Comparison of ENCODE assay signal across 8 mouse cellular contexts in genomic region chrX:155215501-155216248, GRCm38 (mm10). TPM values are rescaled to one million over a fixed set of nuclear protein-coding genes. Genes with fewer than 3 reads are reported as not detected.
DNase-seq lines count a peak whose midpoint lies in the region; ATAC-seq and TF ChIP-seq lines count a peak whose summit lies in the region.

No protein-coding gene starts in this region.

- no peaks in the 10 kb centered on the region; a peak in 1 of 4 replicates for H3K4me1 ChIP-seq in CH12.LX (ENCODE audit: control insufficient read depth in 1 of 2, insufficient read depth in 2 of 2)
- no peaks in the 10 kb centered on the region for H3K4me1 ChIP-seq in embryonic facial prominence, embryonic 11.5 days (ENCODE audit: control insufficient read depth, insufficient read depth, low read length)
- no peaks in the 10 kb centered on the region for H3K4me1 ChIP-seq in heart, embryonic 11.5 days (ENCODE audit: control insufficient read depth, insufficient read depth, low read length)
- H3K4me1 ChIP-seq in small intestine, adult 2 months (ENCODE audit: control insufficient read depth, insufficient read depth, insufficient read length, low read length) = no peaks in the 10 kb centered on the region

- no peaks in the 10 kb centered on the region for H3K9me3 ChIP-seq in CH12.LX (replicated peaks; ENCODE audit: low read length)
- H3K9me3 ChIP-seq in embryonic facial prominence, embryonic 11.5 days (replicated peaks; ENCODE audit: control insufficient read depth, low read length) = no peaks in the 10 kb centered on the region
- H3K9me3 ChIP-seq in heart, embryonic 11.5 days (replicated peaks; ENCODE audit: control insufficient read depth, low read length) = no peaks in the 10 kb centered on the region

- WGBS in embryonic facial prominence, embryonic 11.5 days = 26% methylated on average over 22 of the region's 24 CpGs
- 26% methylated on average over 23 of the region's 24 CpGs for WGBS in heart, embryonic 11.5 days (ENCODE audit: insufficient replicate concordance)
- WGBS in small intestine, adult 2 months = 10% methylated on average over 21 of the region's 24 CpGs

- in situ Hi-C loops in CH12.LX (cut with MboI; ENCODE audit: low pct_ligation_motif_present, low pct_unique_long_range_greater_than_20kb, low sequenced_read_pairs) = no loop called here

- peak overlapping the region; percentile 76 for H3K27ac ChIP-seq in CH12.LX (ENCODE audit: insufficient read depth, low read depth)
- no peak overlapping the region for H3K27ac ChIP-seq in embryonic facial prominence, embryonic 11.5 days (replicated peaks; ENCODE audit: low read depth, low read length)
- H3K27ac ChIP-seq in heart, embryonic 11.5 days (ENCODE audit: low read depth, low read length) = 0 out of 2 replicates have a peak overlapping the region, but pooled peaks have one; percentile 46
- peak overlapping the region; percentile 100 for H3K27ac ChIP-seq in small intestine, adult 2 months (ENCODE audit: insufficient read depth, low read depth, low read length)

- TF ChIP-seq POLR2A in CH12.LX (IDR thresholded peaks at IDR 0.05; ENCODE audit: low read depth, low read length) = no peak
- TF ChIP-seq POLR2A in small intestine, adult 2 months (IDR thresholded peaks at IDR 0.05; ENCODE audit: low read depth, low read length) = no peak

- H3K79me2 ChIP-seq in CH12.LX (replicated peaks; ENCODE audit: control insufficient read depth, extremely low read depth, insufficient read depth, poor library complexity, severe bottlenecking) = peaks cover 10% of the 10 kb centered on the region

- H3K27me3 ChIP-seq in CH12.LX (replicated peaks) = no peaks in the 10 kb centered on the region
- no peaks in the 10 kb centered on the region for H3K27me3 ChIP-seq in embryonic facial prominence, embryonic 11.5 days (ENCODE audit: control insufficient read depth, insufficient read depth, low read length)
- no peaks in the 10 kb centered on the region for H3K27me3 ChIP-seq in heart, embryonic 11.5 days (ENCODE audit: control insufficient read depth, insufficient read depth, low read length)
- no peaks in the 10 kb centered on the region for H3K27me3 ChIP-seq in small intestine, adult 2 months (ENCODE audit: control insufficient read depth, insufficient read depth, low read length)

- peak overlapping the region; percentile 2; the same call in 1 of the 2 replicates for H3K4me2 ChIP-seq in CH12.LX (ENCODE audit: insufficient read depth, low read depth, poor library complexity, severe bottlenecking)
- H3K4me2 ChIP-seq in embryonic facial prominence, embryonic 11.5 days (ENCODE audit: low read depth, low read length) = peak overlapping the region; percentile 47
- H3K4me2 ChIP-seq in heart, embryonic 11.5 days = peak overlapping the region; percentile 62

- H3K4me3 ChIP-seq in CH12.LX (replicated peaks in 1 of 3; ENCODE audit: low read depth in 2 of 3, low read length in 2 of 3, poor library complexity in 1 of 3) = peak overlapping the region; percentile 65 to 75 (median 72)
- peak overlapping the region; percentile 43 for H3K4me3 ChIP-seq in embryonic facial prominence, embryonic 11.5 days (ENCODE audit: low read depth, low read length)
- peak overlapping the region; percentile 56 for H3K4me3 ChIP-seq in heart, embryonic 11.5 days (ENCODE audit: low read depth, low read length)
- peak overlapping the region; percentile 99 for H3K4me3 ChIP-seq in small intestine, adult 2 months (ENCODE audit: low read depth, low read length)

- no peak for TF ChIP-seq CTCF in CH12.LX (conservative IDR thresholded peaks at IDR 0.05 in 1 of 2, IDR thresholded peaks at IDR 0.05 in 1 of 2; ENCODE audit: low read depth in 2 of 2, low read length in 2 of 2)
- TF ChIP-seq CTCF in small intestine, adult 2 months (IDR thresholded peaks at IDR 0.05; ENCODE audit: extremely low read depth, insufficient read length, insufficient replicate concordance, low read depth, low read length) = no peak

- peaks cover 12 to 13% of the 10 kb centered on the region in 2 experiments for H3K36me3 ChIP-seq in CH12.LX (replicated peaks in 1 of 2; ENCODE audit: control insufficient read depth in 1 of 2, insufficient read depth in 1 of 2, low read length in 1 of 2)
- H3K36me3 ChIP-seq in embryonic facial prominence, embryonic 11.5 days (replicated peaks; ENCODE audit: control insufficient read depth, insufficient read depth, low read depth, low read length) = no peaks in the 10 kb centered on the region
- no peaks in the 10 kb centered on the region for H3K36me3 ChIP-seq in heart, embryonic 11.5 days (ENCODE audit: control insufficient read depth, insufficient read depth, low read length)
- peaks cover 7% of the 10 kb centered on the region for H3K36me3 ChIP-seq in small intestine, adult 2 months (ENCODE audit: control insufficient read depth, insufficient read depth, low read length)

- peak overlapping the region; percentile 80 for H3K9ac ChIP-seq in CH12.LX (ENCODE audit: insufficient read depth, low read depth)
- peak overlapping the region; percentile 46 for H3K9ac ChIP-seq in embryonic facial prominence, embryonic 11.5 days (replicated peaks; ENCODE audit: low read length)
- peak overlapping the region; percentile 59 for H3K9ac ChIP-seq in heart, embryonic 11.5 days (ENCODE audit: low read depth, low read length)

- peak; percentile 20 for DNase-seq in CH12.LX (ENCODE audit: extremely low read depth)
- DNase-seq in adrenal gland, adult 2 months = peak; percentile 50
- DNase-seq in embryonic facial prominence, embryonic 11.5 days (ENCODE audit: low spot score) = no peak
- DNase-seq in kidney, adult 9 months = peak; percentile 53
- DNase-seq in lung, postnatal 10 days = peak; percentile 30
- DNase-seq in layer of hippocampus, adult 9-10 months (ENCODE audit: low spot score) = no peak

- no peak for TF ChIP-seq EP300 in CH12.LX (IDR thresholded peaks at IDR 0.05; ENCODE audit: low read length)

- TF ChIP-seq RAD21 in CH12.LX (IDR thresholded peaks at IDR 0.05; ENCODE audit: low read depth, low read length) = no peak

- dilution Hi-C loops in CH12.LX (cut with MboI; ENCODE audit: extremely low pct_ligation_motif_present, extremely low pct_unique_long_range_greater_than_20kb, low sequenced_read_pairs) = no loop called here

- ATAC-seq in embryonic facial prominence, embryonic 11.5 days (replicated peaks; ENCODE audit: insufficient number of reproducible peaks, low FRiP score, low TSS enrichment, low read depth) = peak; percentile 77
- peak; percentile 77 for ATAC-seq in heart, embryonic 11.5 days (replicated peaks; ENCODE audit: insufficient number of reproducible peaks, low FRiP score, low TSS enrichment)

TF ChIP-seq in CH12.LX, 34 proteins besides CTCF, POLR2A, EP300 and RAD21:
- TF ChIP-seq SIN3A (IDR thresholded peaks at IDR 0.05; ENCODE audit: low read length) (peak; percentile 28), HCFC1 (IDR thresholded peaks at IDR 0.05; ENCODE audit: low read depth, low read length) (no peak), RCOR1 (conservative IDR thresholded peaks at IDR 0.05; ENCODE audit: low read depth, low read length) (no peak), MEF2A (IDR thresholded peaks at IDR 0.05; ENCODE audit: borderline replicate concordance, low read depth, low read length) (no peak), ZC3H11A (IDR thresholded peaks at IDR 0.05; ENCODE audit: low read depth, low read length) (no peak), ETS1 (conservative IDR thresholded peaks at IDR 0.05; ENCODE audit: low read depth, low read length) (no peak), E2F4 (IDR thresholded peaks at IDR 0.05; ENCODE audit: insufficient replicate concordance, low read depth, low read length) (no peak), ZMIZ1 (IDR thresholded peaks at IDR 0.05; ENCODE audit: low read depth, low read length) (peak; percentile 78), JUND (conservative IDR thresholded peaks at IDR 0.05; ENCODE audit: low read depth, low read length) (no peak), MXI1 (IDR thresholded peaks at IDR 0.05; ENCODE audit: low read depth, low read length) (peak; percentile 45; the same call in 1 of the 2 replicates), CHD2 (IDR thresholded peaks at IDR 0.05; ENCODE audit: low read length) (0 out of 2 replicates have a peak, but pooled peaks have one; percentile 34), CHD1 (IDR thresholded peaks at IDR 0.05; ENCODE audit: low read depth, low read length) (no peak), NRF1 (IDR thresholded peaks at IDR 0.05; ENCODE audit: low read depth, low read length) (no peak), MYC (IDR thresholded peaks at IDR 0.05; ENCODE audit: low read depth, low read length) (no peak), ZKSCAN1 (IDR thresholded peaks at IDR 0.05; ENCODE audit: borderline replicate concordance, low read depth, low read length) (no peak), BHLHE40 (IDR thresholded peaks at IDR 0.05; ENCODE audit: low read depth, low read length) (no peak), IRF4 (IDR thresholded peaks at IDR 0.05; ENCODE audit: low read depth, low read length) (no peak), MAZ (IDR thresholded peaks at IDR 0.05; ENCODE audit: low read depth, low read length) (no peak)

RNA-seq across cellular contexts. Expression of gene Sat1, which starts 0.6 kb away (rescaled TPM):
- 68.8 and 92.6 TPM in 2 replicates for total RNA-seq in CH12.LX (2012; rRNA removed)
- total RNA-seq in CH12.LX (2014; rRNA removed) = 112 and 114 TPM in 2 replicates
- polyA plus RNA-seq in CH12.LX (2012; ENCODE audit: insufficient read length, low read depth) = 56.7 and 58.3 TPM in 2 replicates
- total RNA-seq in adrenal gland, adult 2 months (2021) = 100 to 1,000 TPM; 103 to 117 TPM
- polyA plus RNA-seq in adrenal gland, adult 2 months (2012; rRNA removed) = 8.5 and 9.5 TPM in 2 replicates
- polyA plus RNA-seq in embryonic facial prominence, embryonic 11.5 days (2014; fragmentation: Nextera tagmentation; extraction: Ambion mirVana) = 107 and 112 TPM in 2 replicates
- 79.2 and 80.5 TPM in 2 replicates for polyA plus RNA-seq in heart, embryonic 11.5 days (2014; fragmentation: Nextera tagmentation; extraction: Ambion mirVana)
- 6.8 and 12.4 TPM in 2 replicates for polyA plus RNA-seq in small intestine, adult 2 months (2012; rRNA removed)

RNA-seq across cellular contexts. Expression of gene Acot9, which starts 46.6 kb away (rescaled TPM):
- total RNA-seq in CH12.LX (2012; rRNA removed) = 39.1 and 44.7 TPM in 2 replicates
- total RNA-seq in CH12.LX (2014; rRNA removed) = 70.6 and 89.5 TPM in 2 replicates
- polyA plus RNA-seq in CH12.LX (2012; ENCODE audit: insufficient read length, low read depth) = 45.4 and 46.2 TPM in 2 replicates
- 10 to 100 TPM; 46.5 to 68.6 TPM for total RNA-seq in adrenal gland, adult 2 months (2021)
- 8.8 and 10.3 TPM in 2 replicates for polyA plus RNA-seq in adrenal gland, adult 2 months (2012; rRNA removed)
- 28.1 and 30.8 TPM in 2 replicates for polyA plus RNA-seq in embryonic facial prominence, embryonic 11.5 days (2014; fragmentation: Nextera tagmentation; extraction: Ambion mirVana)
- polyA plus RNA-seq in heart, embryonic 11.5 days (2014; fragmentation: Nextera tagmentation; extraction: Ambion mirVana) = 33.1 and 42.0 TPM in 2 replicates
- polyA plus RNA-seq in small intestine, adult 2 months (2012; rRNA removed) = 6.3 and 8.0 TPM in 2 replicates

Comparison
In these comparisons a context has a peak if more than half of its experiments do, and no peak if none do; other contexts are left out.
1. DNase-seq: peak in CH12.LX (single experiment), adrenal gland, adult 2 months (single experiment), kidney, adult 9 months (single experiment) and lung, postnatal 10 days (single experiment); none in embryonic facial prominence, embryonic 11.5 days (single experiment) and layer of hippocampus, adult 9-10 months (single experiment).
2. H3K4me2 ChIP-seq: peak in every context shown above with its lines; median percentile 62 in heart, embryonic 11.5 days; 47 in embryonic facial prominence, embryonic 11.5 days; 2 in CH12.LX.
3. H3K4me3 ChIP-seq: peak in every context shown above with its lines; median percentile 99 in small intestine, adult 2 months; 72 in CH12.LX; 56 in heart, embryonic 11.5 days; 43 in embryonic facial prominence, embryonic 11.5 days.
4. Peak in every context shown above with its lines, with median percentiles within 50 percentile points of each other: H3K9ac ChIP-seq.